Mouse (Mus musculus): ENCODE data around the gene Drg2. TPM values are rescaled to one million over a fixed set of nuclear protein-coding genes. Genes with fewer than 3 reads are reported as not detected.
"Not testable (repeated sequence)": the region's sequence is repeated elsewhere in the genome, so short reads cannot be mapped to it uniquely, and the experiment has no call there.

The Drg2 gene
- total and polyA plus RNA-seq, 3 experiments: 28.1 to 34.4 (median 28.8) TPM

DNA sequence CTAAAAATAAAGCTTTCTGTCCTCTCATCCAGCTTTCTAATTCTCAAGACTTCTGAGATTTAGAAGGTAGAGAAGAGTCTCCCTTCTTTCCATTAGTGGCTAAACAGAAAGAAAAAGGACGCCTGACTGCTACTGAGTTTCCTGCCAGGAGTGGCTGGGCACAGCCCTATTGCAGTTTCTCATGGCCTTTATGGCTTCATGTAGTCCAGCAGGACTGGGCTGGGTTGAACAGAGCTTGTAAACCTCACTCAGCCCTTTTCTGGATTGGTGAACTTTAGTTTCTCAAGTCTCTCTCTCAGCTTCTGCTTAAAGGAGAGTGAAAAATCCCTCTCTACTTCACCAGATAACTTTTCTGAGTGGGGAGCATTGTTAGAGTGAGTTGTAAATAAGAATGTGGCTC, 28.0 kb upstream of the Drg2 start:
- H3K36me3 ChIP-seq (ENCODE audit: control insufficient read depth, insufficient read depth, low read length): no peaks in the 10 kb centered on the region
- H3K27ac ChIP-seq: no peak overlapping the region
- H3K27me3 ChIP-seq (ENCODE audit: control insufficient read depth, insufficient read depth, low read length): no peaks in the 10 kb centered on the region
- H3K4me1 ChIP-seq (ENCODE audit: control insufficient read depth, insufficient read depth, low read length): no peaks in the 10 kb centered on the region
- no peaks in the 10 kb centered on the region for H3K79me2 ChIP-seq (replicated peaks; ENCODE audit: control insufficient read depth, insufficient read depth, low read length)
- intact Hi-C loops (cut with DNase I): no loop called here
- DNase-seq: no peak
- H3K4me3 ChIP-seq: no peak overlapping the region
- H3K9ac ChIP-seq (ENCODE audit: low read depth, low read length): no peak overlapping the region
- no peak for TF ChIP-seq EP300 (IDR thresholded peaks at IDR 0.05; ENCODE audit: insufficient read depth, low read depth, low read length)
- TF ChIP-seq CTCF (IDR thresholded peaks at IDR 0.05): no peak
- no peak for TF ChIP-seq POLR2A (IDR thresholded peaks at IDR 0.05; ENCODE audit: insufficient read depth, low read depth, low read length)
- 83% methylated on average over 1 of the region's 1 CpGs for WGBS

DNA sequence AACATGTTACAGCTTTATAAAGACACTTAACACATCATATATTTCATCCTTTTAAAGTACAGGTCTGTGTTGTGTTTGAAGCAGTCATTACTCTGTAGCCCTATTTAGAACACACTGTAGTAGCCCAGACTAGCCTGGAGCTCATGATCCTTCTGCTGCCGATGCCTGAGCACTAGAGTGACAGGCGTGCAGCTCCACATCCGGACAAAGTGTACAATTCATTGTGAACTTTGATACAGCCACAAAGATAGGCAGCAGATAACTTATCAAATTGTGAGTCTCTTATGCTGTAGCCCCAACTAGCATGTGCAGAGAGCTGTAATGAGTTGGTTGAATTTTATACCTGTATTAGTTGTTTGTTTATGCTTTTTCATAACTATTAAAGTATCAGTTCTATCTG, 26.8 kb upstream of the Drg2 start:
- no peak overlapping the region for H3K27ac ChIP-seq
- intact Hi-C loops (cut with DNase I): no loop called here
- no peaks in the 10 kb centered on the region for H3K27me3 ChIP-seq (ENCODE audit: control insufficient read depth, insufficient read depth, low read length)
- H3K79me2 ChIP-seq (replicated peaks; ENCODE audit: control insufficient read depth, insufficient read depth, low read length): no peaks in the 10 kb centered on the region
- no peaks in the 10 kb centered on the region for H3K4me1 ChIP-seq (ENCODE audit: control insufficient read depth, insufficient read depth, low read length)
- H3K36me3 ChIP-seq (ENCODE audit: control insufficient read depth, insufficient read depth, low read length): no peaks in the 10 kb centered on the region
- DNase-seq: no peak
- H3K4me3 ChIP-seq: no peak overlapping the region
- WGBS: 88% methylated on average over 3 of the region's 3 CpGs
- no peak overlapping the region for H3K9ac ChIP-seq (ENCODE audit: low read depth, low read length)
- no peak for TF ChIP-seq EP300 (IDR thresholded peaks at IDR 0.05; ENCODE audit: insufficient read depth, low read depth, low read length)
- TF ChIP-seq POLR2A (IDR thresholded peaks at IDR 0.05; ENCODE audit: insufficient read depth, low read depth, low read length): no peak

DNA sequence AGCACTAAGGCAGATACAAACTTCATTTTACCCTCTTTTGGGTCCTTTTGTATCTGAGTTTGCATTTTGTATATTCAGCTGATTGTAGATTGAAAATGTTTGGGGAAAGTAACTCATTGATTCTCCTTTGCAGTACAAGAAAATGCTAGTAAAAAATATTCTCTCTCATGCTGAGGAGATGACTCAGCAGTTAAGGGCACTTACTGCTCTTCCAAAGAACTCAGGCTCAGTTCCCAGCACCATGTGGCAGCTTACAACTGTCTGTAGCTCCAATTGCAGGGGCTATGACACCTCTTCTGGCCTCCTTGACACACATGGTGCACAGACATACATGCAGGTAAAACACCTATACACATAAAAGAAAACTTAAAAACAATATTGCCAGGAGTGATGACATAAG, 20.9 kb upstream of the Drg2 start:
- Histone ChIP-seq H3K4me1 (ENCODE audit: control insufficient read depth, insufficient read depth, low read length) (no peaks in the 10 kb centered on the region), H3K27me3 (ENCODE audit: control insufficient read depth, insufficient read depth, low read length) (no peaks in the 10 kb centered on the region), H3K79me2 (replicated peaks; ENCODE audit: control insufficient read depth, insufficient read depth, low read length) (no peaks in the 10 kb centered on the region), H3K9ac (ENCODE audit: low read depth, low read length) (no peak overlapping the region), H3K36me3 (ENCODE audit: control insufficient read depth, insufficient read depth, low read length) (no peaks in the 10 kb centered on the region), H3K4me3 (no peak overlapping the region), H3K27ac (no peak overlapping the region)
- DNase-seq: no peak
- TF ChIP-seq CTCF (IDR thresholded peaks at IDR 0.05) (no peak), EP300 (IDR thresholded peaks at IDR 0.05; ENCODE audit: insufficient read depth, low read depth, low read length) (no peak), POLR2A (IDR thresholded peaks at IDR 0.05; ENCODE audit: insufficient read depth, low read depth, low read length) (no peak)
- intact Hi-C loops (cut with DNase I): no loop called here

DNA sequence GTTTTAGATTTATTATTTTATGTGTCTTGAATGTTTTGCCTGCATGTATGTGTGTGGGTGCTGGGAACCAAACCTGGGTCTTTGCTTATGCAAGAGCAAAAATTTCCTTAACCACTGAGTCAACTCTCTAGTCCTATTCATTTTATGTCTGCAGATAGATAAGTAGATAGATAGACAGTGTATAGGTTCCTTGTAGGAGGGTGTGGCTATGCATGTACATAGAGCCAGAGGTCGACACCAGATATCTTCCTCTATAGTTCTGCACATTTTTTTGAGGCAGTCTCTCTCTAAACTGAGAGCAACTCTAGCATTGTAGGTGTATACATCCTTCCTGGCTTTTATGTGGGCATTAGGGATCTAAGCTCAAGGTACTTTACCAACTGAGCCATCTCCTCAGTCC, 19.3 kb upstream of the Drg2 start:
- no peaks in the 10 kb centered on the region for H3K27me3 ChIP-seq (ENCODE audit: control insufficient read depth, insufficient read depth, low read length)
- DNase-seq: no peak
- no peak overlapping the region for H3K27ac ChIP-seq
- H3K79me2 ChIP-seq (replicated peaks; ENCODE audit: control insufficient read depth, insufficient read depth, low read length): no peaks in the 10 kb centered on the region
- H3K4me3 ChIP-seq: no peak overlapping the region
- no peak overlapping the region for H3K9ac ChIP-seq (ENCODE audit: low read depth, low read length)
- H3K36me3 ChIP-seq (ENCODE audit: control insufficient read depth, insufficient read depth, low read length): no peaks in the 10 kb centered on the region
- intact Hi-C loops (cut with DNase I): no loop called here
- no peaks in the 10 kb centered on the region for H3K4me1 ChIP-seq (ENCODE audit: control insufficient read depth, insufficient read depth, low read length)
- TF ChIP-seq EP300 (IDR thresholded peaks at IDR 0.05; ENCODE audit: insufficient read depth, low read depth, low read length) (no peak), CTCF (IDR thresholded peaks at IDR 0.05) (no peak), POLR2A (IDR thresholded peaks at IDR 0.05; ENCODE audit: insufficient read depth, low read depth, low read length) (no peak)
- WGBS: 91% methylated on average over 1 of the region's 1 CpGs

DNA sequence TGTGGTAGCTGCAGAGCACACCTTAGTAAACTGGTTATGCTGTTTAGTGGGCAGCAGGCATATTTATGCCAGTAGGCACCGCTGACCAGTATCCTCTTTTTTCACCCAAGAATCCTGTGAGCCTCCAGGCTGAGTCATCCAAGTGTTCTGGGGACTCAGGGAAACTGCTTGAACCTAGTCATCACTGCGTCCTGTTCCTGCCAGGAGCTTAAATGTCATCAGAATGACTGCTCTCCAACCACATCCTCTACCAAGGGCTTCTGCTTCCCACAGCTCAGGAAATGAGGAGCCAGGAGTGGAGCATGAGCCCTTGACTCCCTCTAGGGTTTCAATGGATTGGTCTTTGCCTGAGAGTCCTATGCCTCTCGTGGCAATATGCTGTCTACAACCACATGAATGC, 17.8 kb upstream of the Drg2 start:
- no peak for DNase-seq
- Histone ChIP-seq H3K4me1 (ENCODE audit: control insufficient read depth, insufficient read depth, low read length) (no peaks in the 10 kb centered on the region), H3K9ac (ENCODE audit: low read depth, low read length) (no peak overlapping the region), H3K27me3 (ENCODE audit: control insufficient read depth, insufficient read depth, low read length) (no peaks in the 10 kb centered on the region), H3K4me3 (no peak overlapping the region), H3K27ac (no peak overlapping the region), H3K79me2 (replicated peaks; ENCODE audit: control insufficient read depth, insufficient read depth, low read length) (no peaks in the 10 kb centered on the region), H3K36me3 (ENCODE audit: control insufficient read depth, insufficient read depth, low read length) (no peaks in the 10 kb centered on the region)
- intact Hi-C loops (cut with DNase I): no loop called here
- 75% methylated on average over 3 of the region's 3 CpGs for WGBS
- TF ChIP-seq CTCF (IDR thresholded peaks at IDR 0.05) (no peak), EP300 (IDR thresholded peaks at IDR 0.05; ENCODE audit: insufficient read depth, low read depth, low read length) (no peak), POLR2A (IDR thresholded peaks at IDR 0.05; ENCODE audit: insufficient read depth, low read depth, low read length) (no peak)

DNA sequence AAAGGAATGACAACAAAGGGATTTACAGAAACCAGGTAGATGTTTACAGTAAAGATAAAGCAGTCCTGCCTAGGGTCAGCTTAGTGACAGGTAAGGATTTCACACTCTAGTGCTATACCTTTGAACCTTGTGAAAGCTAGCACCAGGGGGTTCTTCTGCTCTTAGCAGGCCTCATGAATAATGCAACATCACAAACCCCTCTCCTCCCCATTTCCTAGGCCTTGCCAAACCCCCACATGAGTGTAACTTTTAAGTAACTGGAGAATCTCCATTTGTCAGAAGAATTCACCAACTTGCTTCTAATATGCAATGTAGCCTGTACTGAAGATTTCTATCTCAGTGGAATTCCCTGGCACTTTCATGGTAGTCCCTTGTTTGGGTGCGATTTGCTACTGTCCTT, 14.8 kb upstream of the Drg2 start:
- DNase-seq; H3K36me3 ChIP-seq (ENCODE audit: control insufficient read depth, insufficient read depth, low read length); H3K27me3 ChIP-seq (ENCODE audit: control insufficient read depth, insufficient read depth, low read length); H3K4me1 ChIP-seq (ENCODE audit: control insufficient read depth, insufficient read depth, low read length); H3K79me2 ChIP-seq (replicated peaks; ENCODE audit: control insufficient read depth, insufficient read depth, low read length); intact Hi-C loops (cut with DNase I); H3K9ac ChIP-seq (ENCODE audit: low read depth, low read length); H3K27ac ChIP-seq; H3K4me3 ChIP-seq: not testable (repeated sequence)
- WGBS: 52% methylated on average over 1 of the region's 1 CpGs

DNA sequence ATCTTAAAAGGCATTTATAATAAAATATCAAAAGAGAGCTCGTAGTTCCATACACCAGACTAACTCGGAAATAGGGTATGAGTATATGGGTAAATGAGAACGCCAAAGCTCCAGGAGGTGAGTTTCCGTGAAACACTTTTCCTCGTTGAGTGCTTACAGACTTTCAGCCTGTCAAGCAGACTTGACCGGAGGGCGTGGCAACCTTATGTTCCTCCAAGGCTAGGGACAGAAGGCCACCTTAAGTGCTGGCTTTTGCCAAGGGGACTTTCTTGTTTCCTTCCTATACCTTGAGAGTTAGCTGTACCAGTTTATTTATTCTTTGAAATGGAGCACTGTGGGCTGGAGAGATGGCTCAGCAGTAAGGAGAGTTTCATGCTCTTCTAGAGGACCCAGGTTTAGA, 14.2 kb upstream of the Drg2 start:
- Histone ChIP-seq H3K27ac (no peak overlapping the region), H3K9ac (ENCODE audit: low read depth, low read length) (no peak overlapping the region), H3K27me3 (ENCODE audit: control insufficient read depth, insufficient read depth, low read length) (no peaks in the 10 kb centered on the region), H3K4me3 (no peak overlapping the region), H3K4me1 (ENCODE audit: control insufficient read depth, insufficient read depth, low read length) (no peaks in the 10 kb centered on the region), H3K36me3 (ENCODE audit: control insufficient read depth, insufficient read depth, low read length) (no peaks in the 10 kb centered on the region), H3K79me2 (replicated peaks; ENCODE audit: control insufficient read depth, insufficient read depth, low read length) (no peaks in the 10 kb centered on the region)
- 62% methylated on average over 7 of the region's 7 CpGs for WGBS
- TF ChIP-seq POLR2A (IDR thresholded peaks at IDR 0.05; ENCODE audit: insufficient read depth, low read depth, low read length) (no peak), CTCF (IDR thresholded peaks at IDR 0.05) (no peak), EP300 (IDR thresholded peaks at IDR 0.05; ENCODE audit: insufficient read depth, low read depth, low read length) (no peak)
- intact Hi-C loops (cut with DNase I): no loop called here
- no peak for DNase-seq

Measured in heart, adult 2 months (tissue).